Mouse (Mus musculus) left cerebral cortex, postnatal 25 days (tissue): ENCODE measurements around the gene Reep3. TPM values are rescaled to one million over a fixed set of nuclear protein-coding genes. Genes with fewer than 3 reads are reported as not detected.

Experiments used
- total RNA-seq, 2 experiments: library from RNA; stranded (reverse); gene quantifications; 2 replicates each; pipeline ENCODE4 v1.2.3; 2021

Gene Reep3
- total RNA-seq, 2 experiments from 2014 or later, result 18.9 to 21.3 TPM

Other genes with a start within 250 kb of the Reep3 start
- gene Jmjd1c, start 820 bp downstream of the Reep3 start, total RNA-seq, result 10 to 100 TPM; 77.1 to 87.7 TPM
- 10 to 100 TPM; 16.6 to 19.1 TPM for gene Nrbf2, start 188.4 kb upstream of the Reep3 start, total RNA-seq